In genomic region chr19:35125278-35125677, GRCm38 (mm10) we compare ENCODE assay signal across 9 mouse cellular contexts.
DNase-seq lines count a peak whose midpoint lies in the region; ATAC-seq and TF ChIP-seq lines count a peak whose summit lies in the region.
"Had no signal": no experiment of that assay in that cellular context is flagged by ENCODE, and none has a peak within 500 bp of the region (broad histone marks: within the 10 kb centered on the region; RNA-seq: fewer than 3 reads in every experiment).

No protein-coding gene starts in this region.

- ATAC-seq in erythroblast, adult 5-6 weeks (replicated peaks; ENCODE audit: low FRiP score, poor library complexity, severe bottlenecking) = no peak

- peak; percentile 85 for TF ChIP-seq CTCF in layer of hippocampus, adult 2 months (conservative IDR thresholded peaks at IDR 0.05)

- no peak for DNase-seq in layer of hippocampus, adult 2 months (ENCODE audit: low spot score in 2 of 2)
- DNase-seq in layer of hippocampus, adult 9-10 months (ENCODE audit: low spot score) = no peak
- DNase-seq in ES-CJ7 (ENCODE audit: low read depth, low spot score) = peak; percentile 11
- DNase-seq in brain, embryonic 18.5 days (ENCODE audit: low read depth, low spot score) = peak; percentile 10
- DNase-seq in mesoderm, embryonic 11.5 days (ENCODE audit: low read depth, low spot score) = peak; percentile 6
- DNase-seq in cerebellum, adult 8-10 months = no peak
- DNase-seq in urinary bladder, postnatal 36 days (ENCODE audit: low spot score in 2 of 2) = no peak
- DNase-seq: lung, postnatal 10 days had no signal

- H3K27ac ChIP-seq in layer of hippocampus, adult 2 months = no peak overlapping the region

- H3K4me3 ChIP-seq in layer of hippocampus, adult 2 months = no peak overlapping the region

Comparison
In these comparisons a context has a peak if more than half of its experiments do, and no peak if none do; other contexts are left out.
1. DNase-seq: peak in ES-CJ7 (single experiment), brain, embryonic 18.5 days (single experiment) and mesoderm, embryonic 11.5 days (single experiment); none in layer of hippocampus, adult 2 months (0 of 2), layer of hippocampus, adult 9-10 months (single experiment), cerebellum, adult 8-10 months (single experiment) and urinary bladder, postnatal 36 days (0 of 2).